Mouse (Mus musculus) fibroblast of lung, adult 2 months (primary cell): ENCODE measurements around the gene Cyp4a10.
"Not testable (repeated sequence)": the region's sequence is repeated elsewhere in the genome, so short reads cannot be mapped to it uniquely, and the experiment has no call there.

Source experiments
- DNase-seq: peaks from one replicate; pipeline ENCODE4 v3.0.0-alpha.2; 2011; ENCODE audit warnings: low read depth

Gene Cyp4a10

DNA sequence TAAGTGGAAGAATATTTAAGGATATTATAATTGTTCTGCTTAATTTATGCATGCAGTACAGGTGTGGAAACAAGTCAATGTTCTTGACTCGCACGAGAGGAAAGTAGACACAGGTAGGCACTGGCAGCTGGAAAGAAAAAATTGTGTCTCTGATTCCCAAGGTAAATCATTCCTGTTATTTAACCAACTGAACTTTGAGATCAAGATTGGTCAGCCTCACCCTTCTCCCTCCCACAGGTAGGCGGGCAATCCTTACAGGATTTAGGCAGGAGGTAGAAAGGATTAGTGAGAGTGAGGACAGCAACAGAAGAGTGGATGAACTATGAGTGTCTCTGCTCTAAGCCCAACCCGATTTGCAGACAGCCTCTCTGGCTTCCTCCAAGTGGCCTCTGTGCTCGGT is at the start of gene Cyp4a10:
Gene Cyp4a10 (plus strand): TSS at position 265 of the 400 bp plus-strand sequence.
- DNase-seq, result not testable (repeated sequence)

- DNase-seq, result not testable (repeated sequence)
Observed at GRCm38 (mm10) chr4:115473585-115473984, 44.5 kb upstream of the Cyp4a10 start.

DNA sequence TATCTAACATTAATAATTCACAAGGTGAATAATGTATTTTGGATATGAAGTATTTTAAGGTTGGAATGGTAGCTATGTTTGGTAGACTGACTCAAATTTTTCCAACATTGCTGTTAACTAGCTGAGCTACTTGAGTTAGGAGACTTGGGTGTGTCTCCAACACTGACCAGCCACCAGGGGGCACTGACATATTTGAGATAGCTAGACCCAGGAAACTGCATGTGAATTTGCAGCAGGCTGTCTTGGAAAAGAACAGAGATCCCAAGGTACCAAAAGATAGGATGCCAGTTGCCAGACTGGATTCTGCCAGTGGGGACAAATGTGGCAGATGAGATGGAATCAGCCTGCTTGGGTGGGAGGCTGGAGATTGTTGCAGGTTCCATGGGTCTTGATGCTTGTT is 42.0 kb upstream of the Cyp4a10 start:
- not testable (repeated sequence) for DNase-seq

DNA sequence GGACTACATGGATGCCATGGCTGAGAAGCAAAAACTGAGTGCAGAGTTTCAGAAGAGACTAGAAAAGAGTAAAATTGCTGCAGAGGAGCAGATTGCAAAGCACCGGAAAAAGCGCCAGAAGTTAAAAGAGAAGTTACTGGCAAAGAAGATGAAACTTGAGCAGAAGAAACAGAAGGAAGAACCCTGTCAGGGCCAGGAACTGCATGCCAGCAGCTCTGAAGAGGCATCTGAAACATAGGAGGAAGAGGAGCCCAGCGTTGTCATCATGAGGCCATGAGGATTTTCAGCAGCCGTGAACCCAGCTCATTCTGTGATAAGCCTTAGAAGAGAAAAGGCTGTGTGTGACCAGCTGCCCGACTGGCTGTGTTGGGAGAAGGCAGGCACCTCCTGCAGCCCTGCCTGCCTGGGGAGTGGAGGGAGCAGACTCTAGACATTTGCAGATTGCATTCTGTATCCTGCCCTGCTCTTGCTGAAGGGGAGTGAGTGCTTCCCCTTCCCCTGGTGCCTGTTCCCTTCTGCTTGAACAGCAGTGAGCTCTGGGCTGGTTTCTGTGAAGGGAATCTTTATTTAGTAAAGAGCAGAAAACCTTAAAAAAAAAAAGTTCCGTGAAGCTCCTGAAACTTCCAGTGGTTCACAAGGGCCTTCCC is 36.9 kb upstream of the Cyp4a10 start:
- DNase-seq, result no peak

- DNase-seq, result no peak
Observed at GRCm38 (mm10) chr4:115496001-115496400, 22.1 kb upstream of the Cyp4a10 start, which contains the start of gene Cyp4a14. Gene Cyp4a14 (minus strand): TSS chr4:115496142.

DNA sequence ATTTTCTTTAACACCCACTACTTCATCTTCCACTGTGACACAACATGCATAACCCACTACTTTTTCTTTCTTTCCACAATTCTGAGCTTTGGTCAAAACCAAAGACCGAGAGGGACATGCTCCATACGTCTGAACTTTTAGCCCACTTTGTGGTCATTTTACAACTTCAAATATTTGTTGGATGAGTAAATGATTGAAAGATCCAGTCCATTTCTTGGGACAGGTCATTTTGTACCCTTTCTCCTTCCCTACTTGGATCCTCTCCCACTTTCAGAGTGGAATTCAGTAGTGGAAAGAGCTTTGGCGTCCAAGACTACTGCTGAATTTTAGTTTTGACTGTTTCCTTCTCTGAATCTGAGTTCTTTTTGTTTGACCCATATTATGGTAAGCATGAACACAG is 20.6 kb upstream of the Cyp4a10 start:
- no peak for DNase-seq

- not testable (repeated sequence) for DNase-seq
Observed at GRCm38 (mm10) chr4:115513964-115514363, 4.1 kb upstream of the Cyp4a10 start.

DNA sequence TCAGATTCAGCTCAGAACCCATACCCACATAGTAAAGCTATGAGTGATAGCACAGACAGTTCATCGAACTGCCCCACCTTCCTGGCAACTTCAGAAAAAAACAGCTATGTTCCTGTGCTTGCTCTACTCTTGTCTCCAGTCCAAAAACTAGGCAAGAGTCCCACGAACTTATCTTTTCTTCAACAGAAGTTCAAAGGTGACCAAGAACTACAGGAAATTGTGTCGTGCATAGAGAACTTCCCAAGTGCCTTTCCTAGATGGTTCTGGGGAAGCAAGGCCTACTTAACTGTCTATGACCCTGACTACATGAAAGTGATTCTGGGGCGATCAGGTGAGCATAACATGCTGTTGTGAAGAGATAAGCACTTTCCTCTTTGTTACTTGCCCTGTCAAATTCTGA is 1.4 kb downstream of the Cyp4a10 start:
- DNase-seq, result no peak

DNA sequence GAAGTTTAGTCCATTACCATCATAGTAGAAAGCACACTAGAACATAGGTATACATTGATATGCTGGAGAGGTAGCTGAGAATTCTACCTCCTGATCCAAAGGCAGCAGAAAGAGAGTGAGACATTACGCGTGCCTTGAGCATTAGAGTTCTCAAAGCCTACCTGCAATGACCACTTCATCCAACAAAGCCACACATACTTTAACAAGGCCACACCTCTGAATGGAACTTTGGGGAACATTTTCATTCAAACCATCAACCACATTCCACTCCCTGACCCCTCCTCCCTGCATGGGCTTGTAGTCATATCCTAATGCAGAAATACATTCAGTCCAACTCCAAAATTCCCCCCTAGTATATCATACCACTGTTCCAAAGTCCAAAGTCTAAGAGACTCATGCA is 3.7 kb downstream of the Cyp4a10 start:
- no peak for DNase-seq

- no peak for DNase-seq
Observed at GRCm38 (mm10) chr4:115545101-115545500, 27.0 kb downstream of the Cyp4a10 start.

- DNase-seq, result no peak
Observed at GRCm38 (mm10) chr4:115546141-115546828, 28.2 kb downstream of the Cyp4a10 start.

DNA sequence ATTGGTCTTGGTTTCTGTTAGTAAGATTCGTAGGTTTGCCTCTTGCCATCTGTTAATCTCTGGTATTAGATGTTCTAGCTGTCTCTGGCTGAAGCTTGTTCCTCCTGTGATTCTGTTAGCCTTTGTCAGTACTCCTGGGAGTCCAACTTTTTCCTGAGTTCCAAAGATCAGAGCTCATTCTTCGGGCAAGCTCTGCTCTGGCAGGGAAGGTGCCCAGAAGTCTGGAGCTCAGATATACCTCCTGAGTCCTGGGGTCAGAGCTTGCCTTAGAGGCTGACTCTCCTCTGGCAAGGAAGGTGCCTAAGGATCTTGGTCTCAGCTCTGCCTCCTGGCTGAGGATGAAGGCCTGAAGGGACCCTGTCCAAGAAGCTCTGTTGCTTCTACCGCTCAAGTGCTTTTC is 34.7 kb downstream of the Cyp4a10 start:
- no peak for DNase-seq

DNA sequence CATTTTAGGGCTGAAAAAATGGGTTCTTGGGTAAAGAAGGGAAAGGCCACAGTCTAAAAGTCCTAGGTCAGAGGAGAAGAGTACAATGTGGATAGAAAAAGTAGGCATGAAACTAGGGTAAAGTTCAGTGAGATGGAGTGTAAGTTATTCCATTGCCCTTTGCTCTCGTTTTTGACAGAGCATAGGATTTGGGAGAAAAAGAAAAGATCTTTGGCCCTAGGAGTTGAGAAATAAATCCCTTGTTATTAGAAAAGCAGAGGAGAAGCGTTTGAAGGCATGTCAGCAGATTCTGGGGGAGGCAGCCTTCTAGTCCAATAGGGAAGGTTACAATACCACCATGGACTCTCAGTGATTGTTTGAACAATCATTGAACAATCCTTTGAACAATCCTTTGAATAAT is 37.4 kb downstream of the Cyp4a10 start:
- DNase-seq, result no peak

DNA sequence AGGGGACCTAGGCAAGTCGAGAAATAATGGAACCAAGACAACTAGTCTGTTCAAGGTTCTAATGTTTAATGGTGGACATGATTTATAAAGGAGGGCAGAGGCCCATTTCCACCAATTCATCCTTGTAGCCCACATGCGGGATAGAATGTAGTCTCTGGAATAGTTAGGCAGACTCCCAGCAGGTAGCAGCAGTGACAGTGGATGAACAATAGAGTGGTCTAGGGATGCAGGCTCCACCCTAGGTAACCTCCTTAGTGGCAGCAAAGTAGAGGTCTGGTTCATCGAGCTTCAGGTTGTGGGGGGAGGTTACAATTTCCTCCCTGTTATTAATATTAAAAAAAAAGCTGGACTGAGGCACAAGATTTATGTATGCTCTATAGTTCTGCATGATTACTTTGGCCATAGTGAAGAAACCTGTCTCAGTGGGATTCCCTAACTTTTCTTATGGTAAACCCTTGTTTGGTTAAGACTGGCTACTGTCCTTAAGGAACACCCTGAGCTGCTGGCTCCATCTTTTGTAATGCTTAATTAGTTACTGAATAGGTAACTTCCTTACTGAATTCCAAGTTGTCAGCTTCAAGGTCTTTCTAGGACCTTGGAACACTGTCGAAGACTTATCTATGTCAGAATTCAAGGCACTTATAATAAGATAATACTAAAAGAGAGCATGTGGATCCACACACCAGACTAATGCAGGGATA is 39.9 kb downstream of the Cyp4a10 start:
- no peak for DNase-seq

GRCm38 (mm10) chr4:115561236-115561635 is 43.2 kb downstream of the Cyp4a10 start:
- DNase-seq, result not testable (repeated sequence)

- DNase-seq, result no peak
Observed at GRCm38 (mm10) chr4:115563401-115563800, 45.3 kb downstream of the Cyp4a10 start, which contains the start of gene Cyp4a31. Gene Cyp4a31 (plus strand): TSS chr4:115563649.

GRCm38 (mm10) chr4:115564469-115565225 is 46.6 kb downstream of the Cyp4a10 start:
- DNase-seq, result not testable (repeated sequence)

DNA sequence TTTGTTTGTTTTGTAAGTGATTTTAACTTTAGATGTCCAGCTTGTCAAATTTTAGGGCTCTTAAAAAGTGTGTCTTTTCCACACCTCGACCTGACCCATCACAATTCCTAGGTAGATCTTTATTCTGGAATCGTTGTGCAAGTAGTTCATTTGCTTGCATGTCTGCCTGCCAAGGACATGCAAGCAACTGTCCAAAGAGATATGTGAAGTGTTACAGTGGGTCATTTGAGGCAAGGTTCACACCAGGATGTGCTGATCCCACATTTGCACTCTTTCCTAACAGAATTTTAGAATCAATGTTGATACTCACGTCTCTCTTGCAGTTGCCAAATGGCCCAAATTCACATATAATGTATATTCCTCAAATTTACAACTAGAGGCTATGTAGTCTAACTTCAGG is 57.2 kb downstream of the Cyp4a10 start:
- DNase-seq, result no peak

DNA sequence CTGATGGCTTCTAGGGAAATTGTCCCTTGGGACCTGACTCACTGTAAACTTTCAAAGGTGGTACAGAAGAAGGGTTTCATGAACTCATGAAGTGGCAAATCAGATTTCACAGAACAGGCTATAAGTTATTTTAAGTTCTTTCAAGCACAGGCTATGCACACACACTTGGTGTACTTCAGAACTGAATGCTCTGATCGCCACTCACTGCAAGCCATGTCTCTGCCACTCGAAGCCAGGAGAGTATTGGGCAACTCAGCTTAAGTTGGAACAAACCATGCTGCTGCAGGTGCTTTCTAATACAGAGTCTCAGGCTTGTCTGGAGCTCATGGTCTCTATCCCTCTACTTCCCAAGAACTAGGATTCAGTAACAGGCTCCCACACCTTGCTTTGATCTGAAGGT is 57.7 kb downstream of the Cyp4a10 start:
- no peak for DNase-seq

GRCm38 (mm10) chr4:115583036-115583435 is 65.0 kb downstream of the Cyp4a10 start:
- no peak for DNase-seq
